Mouse (Mus musculus) brain, embryonic 18.5 days (tissue): Measurements from ENCODE around the gene Gm31571.
"Not testable (repeated sequence)": the region's sequence is repeated elsewhere in the genome, so short reads cannot be mapped to it uniquely, and the experiment has no call there.

Experiments used
- DNase-seq: peaks from one replicate; pipeline ENCODE4 v3.0.0-alpha.2; 2012; ENCODE audit warnings: low read depth, low spot score

The Gm31571 gene

GRCm38 (mm10) chrY:22051253-22051652 is at the start of gene Gm31571:
Gene Gm31571 (minus strand): TSS chrY:22051353.
- DNase-seq: not testable (repeated sequence)
